Mouse (Mus musculus): ENCODE data around the gene Gm10134. TPM values are rescaled to one million over a fixed set of nuclear protein-coding genes. Genes with fewer than 3 reads are reported as not detected.

Gene Gm10134
- polyA plus RNA-seq (2014; fragmentation: Nextera tagmentation; extraction: Ambion mirVana), result 0.68 TPM in 1 of 2 replicates, not detected in the other

GRCm38 (mm10) chr2:28505795-28506194, at the start of gene Gm10134:
Gm10134 (plus strand) TSS chr2:28506095.
- 78% methylated on average over 3 of the region's 3 CpGs for WGBS

GRCm38 (mm10) chr2:28456616-28457015, 49.3 kb upstream of the Gm10134 start:
- 85% methylated on average over 1 of the region's 1 CpGs for WGBS
- ATAC-seq (replicated peaks; ENCODE audit: insufficient number of reproducible peaks, low FRiP score, low TSS enrichment, low read depth), result no peak
- no peaks in the 10 kb centered on the region for H3K4me1 ChIP-seq (ENCODE audit: control insufficient read depth, insufficient read depth, low read length)

More at GRCm38 (mm10) chr2:28505795-28506194, at the start of gene Gm10134:
- Histone ChIP-seq H3K4me3 (ENCODE audit: low read depth, low read length) (no peak within 1 kb of the TSS), H3K36me3 (replicated peaks; ENCODE audit: control insufficient read depth, insufficient read depth, low read depth, low read length) (no peaks in the 10 kb centered on the region), H3K9me3 (replicated peaks; ENCODE audit: control insufficient read depth, low read length) (no peaks in the 10 kb centered on the region), H3K4me2 (ENCODE audit: low read depth, low read length) (no peak within 1 kb of the TSS), H3K27ac (replicated peaks; ENCODE audit: low read depth, low read length) (no peak within 1 kb of the TSS), H3K9ac (replicated peaks; ENCODE audit: low read length) (no peak within 1 kb of the TSS), H3K27me3 (ENCODE audit: control insufficient read depth, insufficient read depth, low read length) (no peaks in the 10 kb centered on the region), H3K4me1 (ENCODE audit: control insufficient read depth, insufficient read depth, low read length) (no peaks in the 10 kb centered on the region)
- DNase-seq (ENCODE audit: low spot score) (no peak), ATAC-seq (replicated peaks; ENCODE audit: insufficient number of reproducible peaks, low FRiP score, low TSS enrichment, low read depth) (no peak)

GRCm38 (mm10) chr2:28463919-28464318, 42.0 kb upstream of the Gm10134 start:
- H3K27ac ChIP-seq (replicated peaks; ENCODE audit: low read depth, low read length), result no peak overlapping the region
- DNase-seq (ENCODE audit: low spot score) (peak; percentile 75), ATAC-seq (replicated peaks; ENCODE audit: insufficient number of reproducible peaks, low FRiP score, low TSS enrichment, low read depth) (no peak)
- H3K4me1 ChIP-seq (ENCODE audit: control insufficient read depth, insufficient read depth, low read length), result no peaks in the 10 kb centered on the region
- no peaks in the 10 kb centered on the region; the same call in 1 of the 2 replicates for H3K27me3 ChIP-seq (ENCODE audit: control insufficient read depth, insufficient read depth, low read length)
- H3K4me2 ChIP-seq (ENCODE audit: low read depth, low read length), result no peak overlapping the region
- WGBS, result 35% methylated on average over 3 of the region's 3 CpGs
- no peaks in the 10 kb centered on the region for H3K9me3 ChIP-seq (replicated peaks; ENCODE audit: control insufficient read depth, low read length)
- no peak overlapping the region for H3K9ac ChIP-seq (replicated peaks; ENCODE audit: low read length)
- H3K4me3 ChIP-seq (ENCODE audit: low read depth, low read length), result no peak overlapping the region
- H3K36me3 ChIP-seq (replicated peaks; ENCODE audit: control insufficient read depth, insufficient read depth, low read depth, low read length), result no peaks in the 10 kb centered on the region

More at GRCm38 (mm10) chr2:28456616-28457015, 49.3 kb upstream of the Gm10134 start:
- Histone ChIP-seq H3K36me3 (replicated peaks; ENCODE audit: control insufficient read depth, insufficient read depth, low read depth, low read length) (no peaks in the 10 kb centered on the region; the same call in 1 of the 2 replicates), H3K9ac (replicated peaks; ENCODE audit: low read length) (no peak overlapping the region), H3K4me2 (ENCODE audit: low read depth, low read length) (no peak overlapping the region), H3K9me3 (replicated peaks; ENCODE audit: control insufficient read depth, low read length) (no peaks in the 10 kb centered on the region), H3K27ac (replicated peaks; ENCODE audit: low read depth, low read length) (no peak overlapping the region), H3K4me3 (ENCODE audit: low read depth, low read length) (no peak overlapping the region), H3K27me3 (ENCODE audit: control insufficient read depth, insufficient read depth, low read length) (no peaks in the 10 kb centered on the region)
- DNase-seq (ENCODE audit: low spot score), result no peak

- Histone ChIP-seq H3K27ac (replicated peaks; ENCODE audit: low read depth, low read length) (no peak overlapping the region), H3K4me1 (ENCODE audit: control insufficient read depth, insufficient read depth, low read length) (no peaks in the 10 kb centered on the region), H3K4me2 (ENCODE audit: low read depth, low read length) (no peak overlapping the region), H3K9me3 (replicated peaks; ENCODE audit: control insufficient read depth, low read length) (no peaks in the 10 kb centered on the region), H3K9ac (replicated peaks; ENCODE audit: low read length) (no peak overlapping the region), H3K36me3 (replicated peaks; ENCODE audit: control insufficient read depth, insufficient read depth, low read depth, low read length) (peaks cover 9% of the 10 kb centered on the region), H3K27me3 (ENCODE audit: control insufficient read depth, insufficient read depth, low read length) (no peaks in the 10 kb centered on the region; the same call in 1 of the 2 replicates), H3K4me3 (ENCODE audit: low read depth, low read length) (no peak overlapping the region)
- ATAC-seq (replicated peaks; ENCODE audit: insufficient number of reproducible peaks, low FRiP score, low TSS enrichment, low read depth), result no peak
- 85% methylated on average over 9 of the region's 9 CpGs for WGBS
- no peak for DNase-seq (ENCODE audit: low spot score)
Observed at GRCm38 (mm10) chr2:28464919-28465318, 41.0 kb upstream of the Gm10134 start.

- Histone ChIP-seq H3K4me2 (ENCODE audit: low read depth, low read length) (peak within 1 kb of the TSS; percentile 52), H3K4me1 (ENCODE audit: control insufficient read depth, insufficient read depth, low read length) (no peaks in the 10 kb centered on the region), H3K9me3 (replicated peaks; ENCODE audit: control insufficient read depth, low read length) (no peaks in the 10 kb centered on the region), H3K4me3 (ENCODE audit: low read depth, low read length) (peak within 1 kb of the TSS; percentile 16; the same call in 1 of the 2 replicates), H3K36me3 (replicated peaks; ENCODE audit: control insufficient read depth, insufficient read depth, low read depth, low read length) (peaks cover 14% of the 10 kb centered on the region), H3K27ac (replicated peaks; ENCODE audit: low read depth, low read length) (no peak within 1 kb of the TSS), H3K27me3 (ENCODE audit: control insufficient read depth, insufficient read depth, low read length) (no peaks in the 10 kb centered on the region; the same call in 1 of the 2 replicates), H3K9ac (replicated peaks; ENCODE audit: low read length) (peak within 1 kb of the TSS; percentile 40)
- peak; percentile 64 for ATAC-seq (replicated peaks; ENCODE audit: insufficient number of reproducible peaks, low FRiP score, low TSS enrichment, low read depth)
- DNase-seq (ENCODE audit: low spot score), result peak; percentile 85
- 5% methylated on average over 25 of the region's 25 CpGs for WGBS
Observed at GRCm38 (mm10) chr2:28465836-28466518, 39.9 kb upstream of the Gm10134 start, which contains the start of gene 1700007K13Rik. 1700007K13Rik (minus strand) TSS chr2:28466332.

- under 1% methylated on average over 50 of the region's 52 CpGs for WGBS
- Histone ChIP-seq H3K4me2 (ENCODE audit: low read depth, low read length) (peak within 1 kb of the TSS; percentile 43), H3K27me3 (ENCODE audit: control insufficient read depth, insufficient read depth, low read length) (no peaks in the 10 kb centered on the region; the same call in 1 of the 2 replicates), H3K4me3 (ENCODE audit: low read depth, low read length) (peak within 1 kb of the TSS; percentile 96), H3K36me3 (replicated peaks; ENCODE audit: control insufficient read depth, insufficient read depth, low read depth, low read length) (peaks cover 14% of the 10 kb centered on the region), H3K9ac (replicated peaks; ENCODE audit: low read length) (peak within 1 kb of the TSS; percentile 93), H3K9me3 (replicated peaks; ENCODE audit: control insufficient read depth, low read length) (no peaks in the 10 kb centered on the region), H3K4me1 (ENCODE audit: control insufficient read depth, insufficient read depth, low read length) (no peaks in the 10 kb centered on the region), H3K27ac (replicated peaks; ENCODE audit: low read depth, low read length) (no peak within 1 kb of the TSS)
- ATAC-seq (replicated peaks; ENCODE audit: insufficient number of reproducible peaks, low FRiP score, low TSS enrichment, low read depth) (peak; percentile 88), DNase-seq (ENCODE audit: low spot score) (peak; percentile 91)
Observed at GRCm38 (mm10) chr2:28467860-28468485, 37.9 kb upstream of the Gm10134 start, which contains the start of gene Mrps2. Mrps2 (plus strand) TSS chr2:28468066.

GRCm38 (mm10) chr2:28468486-28469225, 37.2 kb upstream of the Gm10134 start:
- H3K4me3 ChIP-seq (ENCODE audit: low read depth, low read length), result peak overlapping the region; percentile 96
- 55% methylated on average over 18 of the region's 18 CpGs for WGBS
- H3K4me1 ChIP-seq (ENCODE audit: control insufficient read depth, insufficient read depth, low read length), result no peaks in the 10 kb centered on the region
- ATAC-seq (replicated peaks; ENCODE audit: insufficient number of reproducible peaks, low FRiP score, low TSS enrichment, low read depth), result no peak
- no peaks in the 10 kb centered on the region; the same call in 1 of the 2 replicates for H3K27me3 ChIP-seq (ENCODE audit: control insufficient read depth, insufficient read depth, low read length)
- H3K36me3 ChIP-seq (replicated peaks; ENCODE audit: control insufficient read depth, insufficient read depth, low read depth, low read length), result peaks cover 14% of the 10 kb centered on the region
- no peaks in the 10 kb centered on the region for H3K9me3 ChIP-seq (replicated peaks; ENCODE audit: control insufficient read depth, low read length)
- no peak for DNase-seq (ENCODE audit: low spot score)
- H3K27ac ChIP-seq (replicated peaks; ENCODE audit: low read depth, low read length), result no peak overlapping the region
- H3K4me2 ChIP-seq (ENCODE audit: low read depth, low read length), result peak overlapping the region; percentile 43
- H3K9ac ChIP-seq (replicated peaks; ENCODE audit: low read length), result peak overlapping the region; percentile 93
